Mouse (Mus musculus) limb, embryonic 12.5 days (tissue): ENCODE data around the gene Pnldc1. TPM values are rescaled to one million over a fixed set of nuclear protein-coding genes. Genes with fewer than 3 reads are reported as not detected.
"Not testable (repeated sequence)": the region's sequence is repeated elsewhere in the genome, so short reads cannot be mapped to it uniquely, and the experiment has no call there.

ENCODE experiments used
- ATAC-seq: fragments of 200-750 bp; cut with Nextera tagmentation; 2 replicates; pipeline ENCODE4 v1.8.0; 2017; ENCODE audit warnings: low read depth, moderate TSS enrichment; ENCODE audit not compliant: insufficient number of reproducible peaks, insufficient read depth, low FRiP score, low TSS enrichment
- H3K27ac ChIP-seq: fragments of 300-500 bp; sonication (generic); 2 replicates; pipeline ENCODE4 v1.5.1; 2016; ENCODE audit warnings: mild to moderate bottlenecking, moderate library complexity
- H3K27me3 ChIP-seq: fragments of 300-500 bp; sonication (generic); 2 replicates; pipeline ENCODE4 v1.6.1; 2016; ENCODE audit warnings: mild to moderate bottlenecking, moderate library complexity
- H3K36me3 ChIP-seq: fragments of 300-500 bp; sonication (generic); 2 replicates; pipeline ENCODE4 v1.6.1; 2016; ENCODE audit warnings: mild to moderate bottlenecking, moderate library complexity
- H3K4me1 ChIP-seq: fragments of 300-500 bp; sonication (generic); replicated peaks from 2 replicates; pipeline ENCODE4 v1.6.1; 2016
- H3K4me2 ChIP-seq: fragments of 300-500 bp; sonication (generic); 2 replicates; pipeline ENCODE4 v1.6.1; 2016; ENCODE audit warnings: mild to moderate bottlenecking, moderate library complexity
- H3K4me3 ChIP-seq: fragments of 300-500 bp; sonication (generic); replicated peaks from 2 replicates; pipeline ENCODE4 v1.5.1; 2016; ENCODE audit warnings: mild to moderate bottlenecking
- H3K9ac ChIP-seq: fragments of 300-500 bp; sonication (generic); replicated peaks from 2 replicates; pipeline ENCODE4 v1.6.1; 2016; ENCODE audit warnings: mild to moderate bottlenecking, moderate library complexity
- H3K9me3 ChIP-seq: fragments of 300-500 bp; sonication (generic); 2 replicates; pipeline ENCODE4 v1.6.1; 2016; ENCODE audit warnings: mild to moderate bottlenecking, moderate library complexity
- WGBS: fragments of 180-500 bp; shearing (Covaris S2); methylation state at CpG from one replicate; pipeline ENCODE4 v1.1.7; 2016; 5-methylcytosine and 5-hydroxymethylcytosine counted together
- polyA plus RNA-seq: library from polyadenylated mRNA; unstranded; fragments of >200 nt; fragmentation: Nextera tagmentation; extraction: Ambion mirVana; gene quantifications from 2 replicates; pipeline ENCODE4 v1.2.1, GENCODE M21; 2016

The Pnldc1 gene
- polyA plus RNA-seq, 1 experiment from 2014 or later: 2.9 TPM

DNA sequence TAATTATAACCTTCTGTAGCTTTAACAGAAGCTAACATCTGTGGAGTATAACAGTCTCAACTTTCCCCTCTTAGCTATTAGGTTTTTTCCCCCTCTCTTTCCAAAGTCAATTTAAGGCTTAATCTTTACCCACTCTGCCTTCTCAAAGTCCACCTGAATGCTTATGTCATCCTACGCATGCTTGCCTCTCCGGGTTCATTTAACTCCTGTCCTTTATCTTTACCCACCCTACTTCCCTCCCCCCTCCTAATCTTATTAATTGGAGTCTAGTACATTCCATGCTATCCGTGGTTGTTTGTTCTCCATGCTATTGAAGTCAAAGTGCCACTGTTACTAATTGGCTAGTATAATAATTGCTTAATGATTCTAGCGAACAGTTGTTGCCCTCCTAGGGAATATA, 25.7 kb upstream of the Pnldc1 start:
- ATAC-seq: no peak
- peaks cover 9% of the 10 kb centered on the region for H3K4me1 ChIP-seq
- no peak overlapping the region for H3K9ac ChIP-seq
- H3K27me3 ChIP-seq: no peaks in the 10 kb centered on the region
- no peak overlapping the region for H3K4me3 ChIP-seq
- 66% methylated on average over 4 of the region's 4 CpGs for whole genome bisulfite sequencing
- H3K4me2 ChIP-seq: no peak overlapping the region
- no peaks in the 10 kb centered on the region for H3K36me3 ChIP-seq
- H3K27ac ChIP-seq: no peak overlapping the region
- H3K9me3 ChIP-seq: no peaks in the 10 kb centered on the region

GRCm38 (mm10) chr17:12931576-12931975, 21.5 kb upstream of the Pnldc1 start:
- H3K4me1 ChIP-seq, H3K4me2 ChIP-seq, H3K27me3 ChIP-seq, H3K9ac ChIP-seq, H3K27ac ChIP-seq, H3K9me3 ChIP-seq, H3K4me3 ChIP-seq, ATAC-seq: not testable (repeated sequence)
- H3K36me3 ChIP-seq: peaks cover 11% of the 10 kb centered on the region
- 84% methylated on average over 5 of the region's 5 CpGs for WGBS

DNA sequence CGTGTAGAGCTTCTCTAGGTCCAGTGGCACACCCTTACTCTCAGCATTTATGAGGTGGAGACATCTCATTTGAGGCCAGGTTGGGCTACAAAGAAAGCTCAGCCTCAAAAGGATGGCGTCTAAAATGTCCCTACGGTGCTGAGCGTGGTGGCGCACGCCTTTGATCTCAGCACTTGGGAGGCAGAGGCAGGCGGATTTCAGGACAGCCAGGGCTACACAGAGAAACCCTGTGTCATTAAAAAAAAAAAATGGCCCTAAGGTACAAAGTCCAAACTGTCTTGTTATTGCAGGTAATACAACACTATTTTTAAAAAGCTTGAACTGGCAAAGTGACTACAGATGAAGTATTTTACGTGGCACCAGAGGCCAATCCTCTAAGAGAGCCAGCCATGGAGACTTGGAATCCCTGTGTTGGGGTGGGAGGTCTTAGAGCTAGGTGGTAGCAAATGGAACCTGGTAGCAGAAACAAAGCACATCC, 15.7 kb upstream of the Pnldc1 start:
- WGBS: 92% methylated on average over 8 of the region's 8 CpGs
- peaks cover 66% of the 10 kb centered on the region for H3K36me3 ChIP-seq

GRCm38 (mm10) chr17:12925001-12925400, 15.0 kb upstream of the Pnldc1 start:
- Histone ChIP-seq H3K4me1 (no peaks in the 10 kb centered on the region), H3K36me3 (peaks cover 74% of the 10 kb centered on the region), H3K9me3 (no peaks in the 10 kb centered on the region), H3K4me2 (no peak overlapping the region), H3K27ac (no peak overlapping the region), H3K9ac (no peak overlapping the region), H3K4me3 (no peak overlapping the region), H3K27me3 (no peaks in the 10 kb centered on the region)
- 95% methylated on average over 3 of the region's 3 CpGs for WGBS
- no peak for ATAC-seq

More for the DNA sequence above, 15.7 kb upstream of the Pnldc1 start:
- H3K4me1 ChIP-seq: no peaks in the 10 kb centered on the region
- no peak overlapping the region for H3K4me3 ChIP-seq
- no peak overlapping the region for H3K4me2 ChIP-seq
- H3K27me3 ChIP-seq: no peaks in the 10 kb centered on the region
- H3K27ac ChIP-seq: no peak overlapping the region
- ATAC-seq: no peak
- H3K9me3 ChIP-seq: no peaks in the 10 kb centered on the region
- H3K9ac ChIP-seq: no peak overlapping the region

DNA sequence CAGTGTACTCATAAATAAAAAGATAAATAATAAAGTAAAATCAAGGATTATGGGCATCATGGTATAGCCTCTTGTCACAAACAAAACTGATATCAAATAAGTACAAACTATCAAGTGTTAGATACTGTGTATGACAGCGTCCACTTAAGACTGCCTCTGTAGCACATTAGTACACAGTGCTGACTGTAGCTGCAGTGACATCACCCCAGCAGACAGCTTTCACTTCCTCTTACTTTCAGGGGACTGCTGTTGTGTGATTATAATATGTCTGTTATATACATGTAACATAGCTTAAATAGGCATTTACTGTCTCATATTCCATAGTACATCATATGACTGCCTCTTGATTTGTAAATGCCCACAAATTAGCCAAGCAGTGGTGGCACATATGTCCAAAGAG, 11.0 kb upstream of the Pnldc1 start:
- H3K4me3 ChIP-seq: no peak overlapping the region
- 88% methylated on average over 1 of the region's 1 CpGs for WGBS
- no peak overlapping the region for H3K9ac ChIP-seq
- H3K36me3 ChIP-seq: peaks cover 76% of the 10 kb centered on the region
- H3K27me3 ChIP-seq: no peaks in the 10 kb centered on the region
- H3K4me1 ChIP-seq: no peaks in the 10 kb centered on the region; the same call in none of the 2 replicates
- no peak overlapping the region for H3K4me2 ChIP-seq
- H3K27ac ChIP-seq: no peak overlapping the region
- H3K9me3 ChIP-seq: no peaks in the 10 kb centered on the region
- ATAC-seq: no peak

GRCm38 (mm10) chr17:12916588-12917380, 6.8 kb upstream of the Pnldc1 start:
- peaks cover 6% of the 10 kb centered on the region for H3K4me1 ChIP-seq
- peaks cover 65% of the 10 kb centered on the region for H3K36me3 ChIP-seq
- no peaks in the 10 kb centered on the region for H3K27me3 ChIP-seq
- peak; percentile 62 for ATAC-seq
- H3K4me3 ChIP-seq: peak overlapping the region; percentile 95
- peak overlapping the region; percentile 69 for H3K4me2 ChIP-seq
- H3K9ac ChIP-seq: peak overlapping the region; percentile 96
- 1% methylated on average over 40 of the region's 40 CpGs for WGBS
- peak overlapping the region; percentile 91 for H3K27ac ChIP-seq
- no peaks in the 10 kb centered on the region for H3K9me3 ChIP-seq

DNA sequence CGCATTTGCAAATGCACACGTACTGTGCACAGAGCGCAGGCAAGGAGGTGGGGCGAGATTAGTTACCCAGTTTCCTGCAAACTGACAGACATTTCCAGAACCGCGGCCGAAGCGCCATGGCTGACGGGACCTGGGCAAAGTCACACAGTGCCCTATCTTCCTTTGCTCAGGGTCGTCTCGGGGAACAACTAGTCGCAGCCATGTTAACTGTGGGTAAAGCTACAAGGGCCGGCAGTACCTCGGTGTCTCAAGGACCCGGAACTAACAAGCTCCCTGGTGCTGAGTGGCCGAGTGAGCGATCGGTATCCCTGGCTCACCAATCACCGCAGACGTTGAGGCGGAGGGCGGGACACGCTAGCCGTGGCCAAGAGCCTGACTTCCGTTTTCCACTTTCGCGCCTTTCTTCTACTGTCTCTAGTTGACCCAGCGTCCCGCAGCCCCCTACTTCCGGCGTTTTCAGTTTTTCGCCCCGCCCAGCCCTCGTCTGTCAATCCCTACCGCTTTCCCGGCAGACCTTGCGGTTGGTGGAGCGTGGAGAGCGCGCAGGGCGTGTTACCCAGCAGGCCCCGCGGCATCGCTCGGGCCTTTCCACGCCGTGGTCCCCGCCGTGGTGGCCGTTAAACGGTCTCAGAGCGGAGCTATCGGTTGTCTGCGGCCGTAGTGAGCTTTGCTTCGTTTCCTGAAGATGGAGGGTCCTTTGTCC, 6.0 kb upstream of the Pnldc1 start, which contains the start of gene Mrpl18:
Gene Mrpl18, minus strand, starts transcription at position 465 of the 703 bp plus-strand sequence.
- Histone ChIP-seq H3K9ac (peak within 1 kb of the TSS; percentile 96), H3K4me2 (peak within 1 kb of the TSS; percentile 84), H3K9me3 (no peaks in the 10 kb centered on the region), H3K27me3 (no peaks in the 10 kb centered on the region), H3K4me3 (peak within 1 kb of the TSS; percentile 95), H3K4me1 (peaks cover 6% of the 10 kb centered on the region), H3K36me3 (peaks cover 65% of the 10 kb centered on the region), H3K27ac (peak within 1 kb of the TSS; percentile 91)
- whole genome bisulfite sequencing: under 1% methylated on average over 56 of the region's 56 CpGs
- peak; percentile 100 for ATAC-seq

DNA sequence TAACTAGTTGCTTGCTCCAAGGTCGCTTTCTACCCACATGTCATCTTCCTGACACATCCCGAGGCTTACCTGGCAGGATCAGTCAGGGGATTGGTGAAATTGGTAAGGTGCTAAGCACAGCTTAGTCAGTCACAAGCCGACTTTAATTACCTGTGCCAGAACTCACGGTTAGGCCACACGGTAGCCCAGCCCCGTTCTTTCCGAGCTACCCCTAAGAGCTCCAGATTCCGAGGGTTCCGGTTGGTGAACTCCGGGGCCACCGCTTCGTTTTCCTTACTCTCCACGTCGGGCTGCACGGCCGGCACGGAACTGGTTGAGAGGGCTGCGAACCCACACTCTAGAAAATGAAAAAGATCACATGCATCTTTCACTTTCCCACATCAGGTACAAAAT, 5.5 kb upstream of the Pnldc1 start, which contains the start of gene Tcp1:
Gene Tcp1, plus strand, starts transcription at position 214 of the 393 bp plus-strand sequence.
- 1% methylated on average over 18 of the region's 18 CpGs for WGBS
- H3K4me3 ChIP-seq: peak within 1 kb of the TSS; percentile 95
- no peaks in the 10 kb centered on the region for H3K9me3 ChIP-seq
- peaks cover 65% of the 10 kb centered on the region for H3K36me3 ChIP-seq
- H3K4me1 ChIP-seq: peaks cover 6% of the 10 kb centered on the region
- no peaks in the 10 kb centered on the region for H3K27me3 ChIP-seq
- peak within 1 kb of the TSS; percentile 96 for H3K9ac ChIP-seq
- peak within 1 kb of the TSS; percentile 84 for H3K4me2 ChIP-seq
- ATAC-seq: peak; percentile 5; the same call in 1 of the 2 replicates
- peak within 1 kb of the TSS; percentile 91 for H3K27ac ChIP-seq

GRCm38 (mm10) chr17:12910391-12910790, 361 bp upstream of the Pnldc1 start:
- H3K36me3 ChIP-seq: peaks cover 61% of the 10 kb centered on the region
- no peaks in the 10 kb centered on the region for H3K9me3 ChIP-seq
- no peak overlapping the region for H3K9ac ChIP-seq
- H3K4me1 ChIP-seq: peaks cover 6% of the 10 kb centered on the region; the same call in 1 of the 2 replicates
- H3K4me3 ChIP-seq: no peak overlapping the region
- H3K27ac ChIP-seq: no peak overlapping the region
- 90% methylated on average over 8 of the region's 8 CpGs for WGBS
- no peak for ATAC-seq
- no peak overlapping the region for H3K4me2 ChIP-seq
- H3K27me3 ChIP-seq: no peaks in the 10 kb centered on the region

DNA sequence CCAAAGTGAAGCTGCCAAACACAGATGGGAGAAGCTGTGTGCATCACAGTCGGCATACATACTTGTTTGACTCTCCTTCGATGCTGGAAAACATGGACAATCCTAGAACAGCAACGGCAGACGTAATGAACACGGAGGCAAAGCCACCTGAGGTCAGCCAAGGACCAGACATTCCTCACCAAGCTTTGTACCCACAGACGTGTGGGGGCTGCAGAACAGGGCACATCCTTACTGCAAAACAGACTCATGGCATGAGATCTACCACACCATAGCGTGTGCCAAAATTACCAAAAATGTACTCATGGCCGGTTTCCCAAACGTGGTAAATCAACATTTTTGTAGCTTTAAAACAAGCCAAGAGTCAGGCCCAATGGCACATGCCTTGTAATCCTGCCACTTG, 3.6 kb downstream of the Pnldc1 start:
- WGBS: 93% methylated on average over 9 of the region's 9 CpGs
- H3K4me2 ChIP-seq: no peak overlapping the region
- H3K27ac ChIP-seq: no peak overlapping the region
- H3K9me3 ChIP-seq: no peaks in the 10 kb centered on the region
- no peak for ATAC-seq
- H3K36me3 ChIP-seq: peaks cover 54% of the 10 kb centered on the region
- H3K27me3 ChIP-seq: no peaks in the 10 kb centered on the region
- no peak overlapping the region for H3K4me3 ChIP-seq
- peaks cover 9% of the 10 kb centered on the region for H3K4me1 ChIP-seq
- no peak overlapping the region for H3K9ac ChIP-seq

GRCm38 (mm10) chr17:12905810-12906209, 4.2 kb downstream of the Pnldc1 start:
- Histone ChIP-seq H3K27ac (no peak overlapping the region), H3K36me3 (peaks cover 51% of the 10 kb centered on the region), H3K4me1 (peaks cover 9% of the 10 kb centered on the region), H3K9ac (no peak overlapping the region), H3K4me2 (no peak overlapping the region), H3K9me3 (no peaks in the 10 kb centered on the region), H3K27me3 (no peaks in the 10 kb centered on the region), H3K4me3 (no peak overlapping the region)
- ATAC-seq: no peak
- WGBS: 88% methylated on average over 4 of the region's 4 CpGs
